Mouse (Mus musculus) hematopoietic stem cell, adult 5-6 weeks (primary cell): ENCODE measurements around the gene Gbe1. TPM values are rescaled to one million over a fixed set of nuclear protein-coding genes. Genes with fewer than 3 reads are reported as not detected.

Source experiments
- ATAC-seq, 2 experiments: fragments of 125-278 bp in 1 of 2; replicated peaks in 1 of 2; 2 replicates each; pipeline ENCODE4 v1.8.0; 2016 to 2017; ENCODE audit warnings: inconsistent platforms in 2 of 2, mild to moderate bottlenecking in 2 of 2, moderate number of reproducible peaks in 2 of 2, low read depth in 1 of 2, moderate TSS enrichment in 1 of 2; ENCODE audit not compliant: low FRiP score in 2 of 2, poor library complexity in 2 of 2, severe bottlenecking in 2 of 2, insufficient read depth in 1 of 2, low TSS enrichment in 1 of 2
- total RNA-seq: library from RNA; stranded (forward); fragments of 172-1452, 232-1000 nt; gene quantifications from 2 replicates; pipeline ENCODE4 v1.2.3, GENCODE M21; 2017

Gbe1 gene
- total RNA-seq, 1 experiment from 2014 or later, result 50.4 TPM

- no peak for ATAC-seq
These were observed 31.9 kb downstream of the Gbe1 start for GRCm38 (mm10) chr16:70345607-70346006.

- peak in 1 of 2 experiments; percentile 34; a peak in 1 of 4 replicates for ATAC-seq
These were observed 36.3 kb downstream of the Gbe1 start for GRCm38 (mm10) chr16:70350011-70350410.

- ATAC-seq, result peak in 1 of 2 experiments; percentile 62; a peak in 1 of 4 replicates
These were observed 38.0 kb downstream of the Gbe1 start for GRCm38 (mm10) chr16:70351641-70352280.

- ATAC-seq, result no peak
These were observed 38.8 kb downstream of the Gbe1 start for GRCm38 (mm10) chr16:70352571-70352970.

- ATAC-seq, result peak; percentile 32 to 53; a peak in 1 of 4 replicates
These were observed 39.3 kb downstream of the Gbe1 start for GRCm38 (mm10) chr16:70353058-70353457.

- ATAC-seq, result no peak
These were observed 44.6 kb downstream of the Gbe1 start for GRCm38 (mm10) chr16:70358326-70358725.

- ATAC-seq, result peak; percentile 76 to 85
These were observed 51.5 kb downstream of the Gbe1 start for GRCm38 (mm10) chr16:70365229-70365628.

GRCm38 (mm10) chr16:70381045-70381444 is 67.3 kb downstream of the Gbe1 start:
- ATAC-seq, result no peak

- no peak for ATAC-seq
These were observed 71.7 kb downstream of the Gbe1 start for GRCm38 (mm10) chr16:70385494-70385893.

- ATAC-seq, result peak in 1 of 2 experiments; percentile 32; a peak in 1 of 4 replicates
These were observed 73.6 kb downstream of the Gbe1 start for GRCm38 (mm10) chr16:70387385-70387784.

- peak; percentile 25 to 53; a peak in 2 of 4 replicates for ATAC-seq
These were observed 81.5 kb downstream of the Gbe1 start for GRCm38 (mm10) chr16:70395276-70395675.

- peak; percentile 21 to 65; a peak in 2 of 4 replicates for ATAC-seq
These were observed 94.0 kb downstream of the Gbe1 start for GRCm38 (mm10) chr16:70407780-70408179.

- ATAC-seq, result no peak
These were observed 107.3 kb downstream of the Gbe1 start for GRCm38 (mm10) chr16:70421077-70421476.

GRCm38 (mm10) chr16:70449520-70449919 is 135.8 kb downstream of the Gbe1 start:
- ATAC-seq, result no peak

GRCm38 (mm10) chr16:70475583-70475982 is 161.8 kb downstream of the Gbe1 start:
- ATAC-seq, result no peak

GRCm38 (mm10) chr16:70476161-70476560 is 162.4 kb downstream of the Gbe1 start:
- ATAC-seq, result no peak

GRCm38 (mm10) chr16:70480494-70480893 is 166.7 kb downstream of the Gbe1 start:
- no peak for ATAC-seq

- peak; percentile 96 to 97 for ATAC-seq
These were observed 192.7 kb downstream of the Gbe1 start for GRCm38 (mm10) chr16:70506457-70506856.

- 0 out of 4 replicates have a peak, but pooled peaks of 1 of the 2 experiments have one; percentile 39 for ATAC-seq
These were observed 197.2 kb downstream of the Gbe1 start for GRCm38 (mm10) chr16:70510938-70511337.
